Mouse (Mus musculus): Measurements from ENCODE around the gene Mical2.

DNA sequence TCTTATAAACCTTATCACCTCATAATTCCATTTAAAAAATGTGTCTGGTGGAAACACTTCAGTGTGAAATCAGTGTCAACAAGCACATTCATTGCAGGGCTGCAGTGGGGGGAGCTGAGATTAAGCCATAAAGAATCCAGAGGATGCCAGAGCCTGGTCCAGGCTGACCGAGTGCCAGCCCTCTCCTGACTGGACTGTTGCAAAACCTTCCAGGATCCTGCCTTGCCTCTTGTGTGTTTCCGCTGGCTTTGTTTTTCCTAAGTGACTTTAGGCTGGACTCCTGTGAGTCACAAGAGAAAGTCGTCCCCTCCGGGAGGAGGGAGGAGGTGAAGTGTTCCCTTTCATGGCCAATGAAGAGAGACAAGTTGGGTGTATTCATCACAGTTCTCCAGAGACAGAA is 64.3 kb downstream of the Mical2 start:
- TF ChIP-seq CTCF (IDR thresholded peaks at IDR 0.05; ENCODE audit: low read depth, low read length) (no peak), POLR2A (IDR thresholded peaks at IDR 0.05; ENCODE audit: borderline replicate concordance, low read depth, low read length) (no peak)

All from bone marrow macrophage, adult 2 months (primary cell).